Mouse (Mus musculus) frontal cortex, adult (tissue): ENCODE data around the gene Trpm8.
A peak's percentile ranks its signal among the peaks of the same experiment; 100 is the strongest.

Source experiments
- ATAC-seq: cut with Nextera tagmentation; 2 replicates; pipeline ENCODE4 v1.9.2; 2017; ENCODE audit warnings: mild to moderate bottlenecking, moderate library complexity, mixed read lengths; ENCODE audit not compliant: low TSS enrichment

Gene Trpm8

DNA sequence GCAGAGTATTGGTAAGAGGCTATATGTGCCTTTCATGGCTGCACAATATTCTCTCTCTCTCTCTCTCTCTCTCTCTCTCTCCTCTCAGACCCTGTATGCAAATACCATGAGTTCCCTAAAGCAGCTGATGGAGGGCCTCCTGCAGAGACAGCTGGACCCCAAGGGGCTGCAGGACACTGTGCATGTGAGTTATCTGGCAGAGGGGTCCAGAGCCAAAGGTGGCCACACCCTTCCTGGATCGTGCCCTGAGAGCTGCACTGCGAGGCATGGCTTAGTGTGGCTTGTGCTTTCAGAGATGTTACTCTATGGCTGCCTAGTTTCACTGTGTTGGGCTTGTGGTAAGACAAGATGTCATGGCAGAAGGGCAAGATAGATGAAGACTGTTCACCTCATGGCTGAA, 29.8 kb upstream of the Trpm8 start:
- ATAC-seq, result no peak

DNA sequence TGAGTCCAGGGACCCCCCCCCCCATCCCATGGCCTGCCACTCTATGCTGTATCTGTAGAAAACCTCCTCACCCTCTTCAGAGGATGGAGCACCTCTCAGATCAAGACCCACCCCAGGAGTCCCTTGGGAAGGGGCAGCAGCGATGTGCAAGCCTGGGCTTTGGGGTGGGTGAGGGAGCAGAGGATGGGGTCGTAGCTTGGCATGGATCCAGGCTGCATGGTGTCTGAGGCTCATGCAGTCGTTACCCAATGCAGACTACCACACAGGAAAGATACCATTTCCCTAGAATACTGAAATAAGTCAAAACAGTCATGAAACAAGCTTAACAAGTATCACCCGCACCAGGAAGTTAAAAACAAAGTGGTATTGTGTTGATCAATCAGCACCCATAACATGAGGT, 28.8 kb upstream of the Trpm8 start:
- no peak for ATAC-seq

DNA sequence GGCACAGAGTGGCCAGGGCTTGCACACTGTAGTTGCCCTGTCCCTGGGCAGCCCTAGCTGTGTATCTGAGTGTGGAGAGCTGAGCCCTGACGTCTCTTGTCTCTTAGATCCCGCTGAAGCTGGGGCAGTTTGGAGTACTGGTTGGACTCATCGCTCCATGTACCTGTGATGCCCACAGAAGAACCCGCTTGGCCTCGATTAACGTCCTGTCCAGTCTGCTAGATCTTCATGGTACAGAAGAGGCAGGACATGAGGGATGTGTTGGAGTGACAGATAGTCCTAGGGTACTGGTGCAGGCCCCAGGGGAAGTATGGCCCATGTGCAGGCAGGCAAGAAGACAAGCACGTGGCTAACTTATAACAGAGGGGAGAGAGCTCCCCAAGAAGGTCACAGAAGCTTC, 27.9 kb upstream of the Trpm8 start:
- no peak for ATAC-seq

DNA sequence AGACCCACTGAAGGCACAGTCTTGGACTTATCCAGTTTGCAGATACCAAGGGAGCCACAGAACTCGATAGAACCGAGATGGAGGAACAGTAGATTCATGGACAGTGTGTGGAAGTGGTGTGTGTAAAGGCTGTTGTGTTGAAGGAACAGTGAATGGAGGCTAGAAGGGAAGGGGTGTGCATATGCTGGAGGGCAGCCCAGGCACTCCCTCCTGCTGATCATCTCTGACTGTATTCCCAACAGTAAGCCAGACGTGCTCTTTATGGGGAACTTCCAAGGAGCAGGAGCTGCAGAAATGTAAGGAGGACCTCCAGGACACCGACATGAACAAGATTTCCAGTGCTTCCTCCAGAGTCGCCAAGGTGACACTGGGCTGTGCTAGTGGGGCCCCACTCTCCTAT, 27.4 kb upstream of the Trpm8 start:
- no peak for ATAC-seq

DNA sequence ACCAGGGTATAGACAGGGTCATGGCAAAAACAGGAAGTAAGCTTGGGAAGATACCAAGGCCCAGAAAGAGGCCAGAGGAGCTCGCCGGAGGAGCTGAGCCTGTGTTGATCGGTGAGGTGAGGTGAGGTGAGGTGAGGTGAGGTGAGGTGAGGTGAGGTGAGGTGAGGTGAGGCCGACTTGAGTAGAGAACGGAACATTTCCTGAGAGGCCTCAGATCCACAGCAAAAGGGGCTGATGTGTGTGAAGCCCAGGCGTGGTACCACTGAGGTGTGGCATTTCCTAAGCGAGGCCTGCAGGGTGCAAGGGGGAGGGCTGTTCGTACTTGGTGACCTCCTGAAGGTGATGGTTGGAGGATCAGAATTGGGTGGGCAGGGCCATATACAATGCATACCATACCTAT, 24.4 kb upstream of the Trpm8 start:
- ATAC-seq, result no peak

DNA sequence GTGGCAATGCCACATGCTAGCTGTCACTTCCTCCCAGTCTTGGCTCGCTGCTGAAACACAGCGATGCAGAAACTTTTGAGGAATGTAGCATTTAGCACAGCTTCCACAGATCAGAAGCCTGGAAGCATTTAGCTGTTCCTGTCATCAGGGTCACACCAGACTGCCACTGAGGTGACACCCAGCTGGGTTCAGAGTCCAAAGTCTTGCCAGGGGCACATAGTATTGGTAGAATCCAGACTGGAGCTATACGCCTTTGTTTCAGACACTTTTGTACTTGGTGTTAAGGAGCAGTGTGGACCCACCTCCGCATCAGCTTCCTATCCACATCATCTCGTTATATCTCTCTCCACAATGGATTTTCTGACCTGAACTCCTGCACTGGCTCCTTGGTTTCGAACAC, 23.9 kb upstream of the Trpm8 start:
- ATAC-seq, result no peak

DNA sequence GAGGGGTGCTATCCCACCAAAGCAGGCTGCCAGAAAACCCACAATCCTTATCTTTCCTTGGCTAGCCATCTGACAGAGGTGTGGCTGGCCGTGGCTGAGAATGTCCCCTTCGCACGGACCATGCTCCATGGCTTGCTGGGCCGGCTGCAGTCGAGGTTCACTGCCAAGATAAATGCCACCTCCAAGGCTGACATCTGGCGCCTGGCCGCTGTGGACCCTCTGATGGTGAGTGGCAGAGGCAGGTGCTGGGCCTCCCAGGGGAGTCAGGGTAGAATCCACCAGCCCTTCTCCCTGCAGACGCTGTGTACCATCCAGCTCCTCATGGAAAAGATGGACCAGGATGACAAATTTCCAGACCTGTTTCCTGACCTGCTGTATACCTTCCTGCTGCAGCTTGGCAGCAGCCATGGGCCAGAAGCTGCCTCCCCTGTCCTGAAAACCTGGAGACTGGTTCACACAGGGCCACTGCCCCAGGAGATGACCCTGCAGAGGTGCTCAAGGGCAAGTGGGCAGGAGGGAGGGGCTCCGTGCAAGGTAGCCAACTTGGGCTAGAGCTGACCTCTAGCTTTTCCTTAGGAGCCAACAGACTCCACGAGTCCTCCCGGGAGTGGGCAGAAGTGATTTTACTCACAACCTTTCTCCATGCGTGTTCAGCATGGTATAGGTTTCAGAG, 22.5 kb upstream of the Trpm8 start:
- no peak for ATAC-seq

DNA sequence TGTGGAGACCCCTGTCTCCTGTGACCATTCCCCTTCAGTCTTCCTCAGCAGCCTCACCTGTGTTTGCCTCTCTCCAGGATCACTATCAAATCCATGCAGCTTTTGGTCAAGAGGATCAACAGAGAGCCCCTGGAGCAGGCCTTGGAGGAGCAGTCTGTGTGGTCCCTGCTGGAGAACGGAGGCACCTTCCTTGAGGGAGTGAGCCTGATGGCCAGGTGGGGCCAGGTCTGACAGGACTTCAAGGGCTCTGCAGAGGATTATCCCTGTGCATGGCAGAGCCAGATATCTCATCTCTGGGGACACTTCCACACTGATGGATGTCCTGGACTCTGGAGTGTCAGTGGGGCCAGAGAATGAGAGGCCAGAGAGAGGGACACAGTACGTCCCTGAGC, 22.0 kb upstream of the Trpm8 start:
- ATAC-seq, result no peak

DNA sequence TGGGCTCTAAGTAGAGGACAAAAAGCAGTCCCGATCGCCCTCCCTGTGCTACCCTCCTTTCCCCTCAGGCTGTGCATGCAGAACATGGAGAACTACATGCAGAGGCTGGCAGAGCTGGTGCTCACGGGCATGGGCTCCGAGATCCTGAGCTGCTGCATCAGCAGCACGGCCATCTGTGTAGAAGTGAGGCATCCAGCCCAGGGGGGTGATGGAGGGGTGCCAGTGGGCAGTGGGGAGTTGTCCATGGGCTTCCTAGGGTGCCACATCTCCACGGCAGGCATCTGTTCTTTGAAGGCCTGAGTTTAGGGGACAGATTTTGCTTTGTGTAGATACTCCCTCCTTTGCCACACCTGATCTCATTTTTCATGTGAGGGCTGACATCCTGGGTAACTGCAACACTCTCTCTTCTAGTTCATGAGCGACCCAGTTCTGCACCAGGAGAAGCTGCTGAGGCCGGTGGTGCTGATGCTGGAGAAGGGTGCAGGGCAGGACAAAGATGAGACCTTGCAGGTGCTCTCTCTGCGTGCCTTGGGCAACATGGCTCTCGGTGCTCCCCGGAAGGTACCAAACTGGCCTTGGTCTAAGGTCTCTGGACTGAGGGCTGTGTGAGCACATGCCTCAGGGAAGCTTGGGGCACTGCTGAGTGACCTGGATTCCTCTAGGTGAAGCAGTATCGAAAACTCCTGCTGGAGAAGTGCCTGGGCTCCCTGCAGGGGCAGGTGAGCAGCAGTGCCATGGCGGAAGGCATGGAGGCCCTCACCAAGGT, 21.3 kb upstream of the Trpm8 start:
- no peak; the same call in 1 of the 2 replicates for ATAC-seq

DNA sequence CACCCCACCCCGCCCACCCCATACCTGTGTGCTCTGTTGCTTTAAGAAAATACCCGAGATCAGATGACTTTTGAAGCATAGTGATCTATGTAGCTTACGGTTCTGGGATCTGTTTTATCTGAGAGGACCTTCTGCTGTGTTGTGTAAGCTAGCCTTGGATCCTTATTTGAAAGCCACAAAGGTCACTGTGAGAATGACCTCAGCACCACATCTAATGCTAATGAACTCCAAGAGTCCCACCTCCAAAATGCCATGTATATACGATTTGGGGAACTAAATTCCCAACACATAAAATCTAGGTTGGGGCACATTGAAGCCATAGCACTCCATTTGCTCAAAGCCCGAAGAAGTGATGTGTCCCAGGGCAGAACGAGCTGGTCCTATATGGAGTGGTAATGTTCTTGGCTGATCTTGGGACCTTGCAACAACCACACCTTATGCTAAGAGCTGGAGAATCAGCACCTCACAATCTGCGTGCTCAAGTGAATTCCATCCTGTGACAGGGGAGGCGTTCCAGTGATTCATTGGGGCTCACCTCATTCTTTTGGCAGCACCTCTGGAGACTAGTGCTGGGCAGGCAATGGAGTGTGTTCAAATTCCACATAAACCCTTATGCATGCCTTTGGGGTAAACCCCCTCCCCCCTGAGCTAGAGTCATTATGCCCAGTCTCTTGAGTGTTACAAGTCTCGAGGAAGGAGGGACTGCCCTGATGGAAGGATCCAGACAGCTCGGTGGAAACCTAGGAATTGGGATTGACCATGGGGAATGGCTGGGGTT, 20.4 kb upstream of the Trpm8 start:
- no peak for ATAC-seq

DNA sequence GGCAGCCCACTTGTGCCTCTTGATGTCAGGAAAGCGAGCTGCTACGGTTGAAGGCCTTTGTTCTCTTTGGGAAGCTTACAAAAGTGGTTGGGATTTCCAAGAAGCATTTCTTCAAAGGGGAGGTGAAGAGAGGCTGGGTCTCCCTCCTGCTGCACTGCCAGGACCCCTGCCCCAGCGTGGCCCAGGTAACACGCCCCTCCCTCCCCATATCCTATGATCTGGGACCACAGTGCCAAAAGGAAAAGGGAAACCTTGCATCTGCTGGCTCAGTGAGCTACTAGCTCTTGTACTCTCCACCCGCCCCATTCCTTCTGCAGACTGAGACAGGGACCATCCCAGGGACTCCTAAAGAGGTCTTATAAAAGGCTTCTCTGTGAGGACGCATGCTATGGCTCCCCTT, 19.8 kb upstream of the Trpm8 start:
- ATAC-seq, result no peak

DNA sequence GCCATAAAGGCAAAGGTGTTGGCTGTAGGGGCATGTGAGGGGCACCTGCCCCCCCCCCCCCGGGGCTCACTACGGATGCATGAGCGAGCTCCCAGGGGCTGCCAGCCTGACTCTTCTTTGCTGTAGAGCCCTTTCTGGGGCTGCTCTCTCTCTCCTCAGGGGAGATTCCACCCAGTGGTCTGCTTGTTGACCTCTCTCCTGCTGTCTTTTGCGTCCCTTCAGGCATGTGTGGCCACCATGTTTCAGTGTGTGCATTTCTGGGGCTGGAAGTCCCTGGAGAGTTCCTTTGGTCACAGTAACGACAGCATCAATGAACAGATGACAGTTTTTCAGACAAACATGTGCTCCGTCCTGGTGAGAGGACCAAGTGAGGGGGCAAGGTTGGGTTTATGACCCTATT, 19.1 kb upstream of the Trpm8 start:
- no peak for ATAC-seq

DNA sequence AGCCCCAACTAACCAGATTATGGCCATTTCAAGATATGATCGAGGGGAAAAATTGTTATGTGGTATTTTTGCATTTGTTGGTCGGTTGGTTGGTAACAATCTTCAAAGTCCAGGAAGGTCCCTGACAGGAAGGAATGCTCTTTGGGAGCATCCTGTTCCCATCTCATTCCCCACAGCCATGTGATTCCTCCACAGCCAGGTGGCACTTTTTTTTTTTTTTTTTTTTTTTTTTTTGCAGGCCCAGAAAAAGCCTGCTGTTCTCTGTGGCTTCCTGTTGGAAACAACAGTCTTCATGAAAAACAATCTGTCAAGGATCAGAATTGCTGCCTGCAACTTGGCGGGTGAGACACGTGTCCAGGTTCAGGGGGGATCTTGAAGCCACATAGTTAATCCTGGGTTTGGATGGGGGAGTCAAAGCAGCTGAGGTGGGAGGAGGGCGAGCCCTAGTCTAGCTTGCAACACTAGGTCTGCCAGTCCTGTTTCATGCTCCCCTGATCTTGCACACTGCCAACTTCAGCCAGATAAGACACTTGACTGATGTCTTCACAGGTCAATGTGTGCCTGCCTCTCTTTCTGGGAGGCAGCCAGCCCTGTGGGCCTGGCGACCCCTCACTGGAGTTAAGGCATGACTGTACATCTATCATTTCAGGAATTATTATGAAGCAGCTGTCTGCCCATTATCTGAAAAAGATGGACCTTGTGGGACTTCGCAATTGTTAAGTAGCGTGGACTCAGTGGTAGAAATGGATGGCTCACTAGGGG, 18.4 kb upstream of the Trpm8 start:
- ATAC-seq, result peak; percentile 18; the same call in 1 of the 2 replicates

DNA sequence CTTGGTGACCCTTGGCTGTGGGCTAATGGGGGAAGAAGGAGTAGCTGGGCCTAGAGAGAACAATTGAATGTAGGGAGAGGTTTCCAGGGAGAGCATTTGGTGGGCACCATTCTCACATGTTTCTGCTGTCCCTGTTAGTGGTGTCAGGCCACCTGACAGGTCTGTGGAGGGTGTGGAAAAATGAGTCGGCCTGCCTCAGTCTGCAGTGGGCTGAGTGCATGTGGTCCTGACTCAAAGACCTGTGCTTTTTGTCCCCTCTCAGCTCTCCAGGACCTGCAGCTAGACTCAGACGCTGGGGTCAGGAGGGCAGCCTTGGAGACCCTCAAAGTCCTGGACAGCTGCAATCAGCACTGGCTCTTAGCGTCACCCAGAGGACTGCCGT, 17.8 kb upstream of the Trpm8 start:
- ATAC-seq, result no peak

DNA sequence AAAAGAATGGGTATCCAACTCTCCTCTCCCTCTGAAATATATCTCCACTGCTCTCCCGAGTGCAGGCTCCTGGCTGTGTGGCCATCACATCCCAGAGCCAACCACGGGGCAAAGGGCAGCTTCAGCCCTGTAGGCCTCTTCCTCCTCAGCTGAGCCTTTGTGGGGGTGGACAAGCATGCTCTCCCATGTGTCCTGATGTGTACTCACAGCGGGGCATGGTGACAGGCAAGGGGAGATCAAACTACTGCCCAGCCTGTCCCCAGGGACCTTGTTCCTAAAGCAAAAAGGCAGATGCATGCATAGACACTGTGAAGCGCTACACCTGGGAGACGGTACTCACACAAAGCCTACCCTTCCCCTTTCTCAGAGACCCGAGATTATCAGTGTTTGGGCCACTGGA, 17.3 kb upstream of the Trpm8 start:
- ATAC-seq, result no peak

DNA sequence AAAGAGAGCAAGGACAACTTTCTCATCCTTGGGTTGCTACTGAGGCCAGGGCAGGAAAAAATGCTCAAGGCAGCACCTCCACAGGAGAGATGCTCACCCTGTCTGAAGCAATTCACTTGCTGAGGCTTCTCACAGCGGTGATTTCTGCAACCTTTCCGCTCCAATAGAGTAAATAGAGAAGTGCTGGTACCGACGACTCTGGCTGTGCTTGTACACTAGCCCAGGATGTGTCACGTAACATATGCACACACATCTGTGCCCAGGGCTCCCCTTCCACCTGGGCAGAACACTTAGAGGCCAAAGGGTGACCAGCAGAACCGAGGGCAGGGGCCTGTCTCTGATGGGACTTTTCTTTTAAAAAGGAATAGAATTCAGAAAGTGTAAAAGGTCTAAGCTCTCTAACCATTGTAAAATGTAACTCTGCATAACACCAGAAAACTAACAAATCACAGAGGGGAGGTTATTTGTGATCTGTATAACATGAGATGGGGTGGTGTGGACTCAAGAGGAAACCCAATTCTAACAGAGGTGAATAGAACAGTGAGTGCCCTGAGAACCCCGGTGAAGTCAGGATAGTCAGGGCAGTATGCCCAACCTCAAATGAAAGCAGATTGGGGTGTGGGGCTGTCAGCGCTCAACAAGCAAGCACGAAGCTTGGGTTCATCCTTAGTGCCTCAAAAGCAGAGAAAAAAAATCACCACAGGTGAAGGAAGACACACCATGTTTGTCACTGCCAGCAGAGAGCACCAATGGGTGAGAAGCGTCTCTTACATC, 16.7 kb upstream of the Trpm8 start:
- no peak for ATAC-seq

DNA sequence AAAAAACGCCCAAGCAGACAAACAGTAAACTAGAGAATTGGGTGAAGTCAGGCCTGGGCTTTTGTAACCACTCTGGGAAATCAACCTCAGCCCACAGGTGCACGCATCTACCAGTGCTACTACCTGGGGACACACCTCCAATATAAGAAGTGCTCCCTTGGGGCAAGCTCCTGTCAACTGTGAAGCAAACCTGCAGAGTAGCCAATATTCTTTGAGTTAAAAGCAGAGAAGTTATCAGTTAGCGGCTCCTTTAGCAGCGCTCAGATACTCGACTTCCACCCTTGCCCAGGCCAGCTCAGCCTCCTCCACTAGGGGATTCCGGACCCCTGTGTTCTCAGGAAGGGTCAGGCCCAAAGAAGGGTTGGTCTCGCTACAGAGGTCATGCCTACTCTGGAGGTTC, 15.8 kb upstream of the Trpm8 start:
- ATAC-seq, result no peak

DNA sequence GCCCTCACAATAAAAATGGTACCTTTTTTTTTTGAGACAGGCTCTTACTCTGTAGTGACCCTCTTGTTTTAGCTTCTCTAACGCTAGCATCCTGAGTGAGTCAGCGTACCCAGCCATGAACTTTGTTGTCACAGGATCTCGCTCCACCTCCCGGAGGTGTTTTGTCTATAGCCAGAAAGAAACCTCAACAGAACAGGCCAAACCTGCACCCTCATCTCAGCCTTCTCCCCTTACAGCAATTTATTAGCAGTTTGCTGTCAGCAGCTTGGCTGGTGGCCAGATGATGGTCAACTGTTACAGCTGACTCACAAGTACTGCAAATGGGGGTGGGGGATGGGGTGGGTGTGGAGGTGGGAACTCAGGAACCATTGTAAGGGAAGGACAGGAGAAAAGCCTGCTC, 15.2 kb upstream of the Trpm8 start:
- ATAC-seq, result no peak

DNA sequence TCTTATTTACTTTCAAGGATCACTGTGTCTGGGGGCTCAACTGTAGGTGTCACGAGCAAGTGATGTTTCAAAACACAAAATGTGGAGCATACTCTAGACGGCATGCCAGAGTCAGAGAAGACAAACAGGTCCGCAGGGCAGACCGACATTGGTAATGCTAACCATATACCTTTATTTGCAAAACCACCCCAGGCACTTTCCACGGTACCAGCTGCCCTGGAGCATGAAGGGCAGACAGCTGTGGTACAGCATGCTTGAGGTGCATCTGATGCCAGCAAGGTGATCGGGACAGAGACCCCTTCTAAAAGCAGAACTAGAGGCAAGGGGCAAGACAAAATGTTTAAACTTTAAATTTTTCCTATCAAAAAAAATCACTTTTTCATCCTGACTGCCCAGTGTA, 14.5 kb upstream of the Trpm8 start:
- ATAC-seq, result no peak

DNA sequence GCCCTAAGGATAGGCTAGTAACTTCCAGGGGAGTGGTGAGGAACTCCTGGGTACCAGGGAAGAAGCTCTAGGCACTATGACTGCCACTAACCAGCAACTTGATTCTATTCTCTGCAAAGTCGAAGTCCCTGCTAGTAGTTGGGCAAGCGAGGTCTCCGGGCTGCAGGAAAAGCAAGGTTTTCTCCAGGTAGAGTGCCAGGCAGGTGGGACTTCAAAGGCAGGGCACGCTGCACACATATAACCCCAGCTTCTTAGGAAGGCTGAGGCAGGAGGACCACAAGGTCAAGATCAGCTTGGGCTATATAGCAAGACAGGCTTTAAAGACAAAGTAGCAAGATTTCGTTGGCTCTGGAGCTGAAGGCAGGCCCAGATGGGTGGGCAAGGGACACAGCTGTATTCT, 13.7 kb upstream of the Trpm8 start:
- ATAC-seq, result no peak

DNA sequence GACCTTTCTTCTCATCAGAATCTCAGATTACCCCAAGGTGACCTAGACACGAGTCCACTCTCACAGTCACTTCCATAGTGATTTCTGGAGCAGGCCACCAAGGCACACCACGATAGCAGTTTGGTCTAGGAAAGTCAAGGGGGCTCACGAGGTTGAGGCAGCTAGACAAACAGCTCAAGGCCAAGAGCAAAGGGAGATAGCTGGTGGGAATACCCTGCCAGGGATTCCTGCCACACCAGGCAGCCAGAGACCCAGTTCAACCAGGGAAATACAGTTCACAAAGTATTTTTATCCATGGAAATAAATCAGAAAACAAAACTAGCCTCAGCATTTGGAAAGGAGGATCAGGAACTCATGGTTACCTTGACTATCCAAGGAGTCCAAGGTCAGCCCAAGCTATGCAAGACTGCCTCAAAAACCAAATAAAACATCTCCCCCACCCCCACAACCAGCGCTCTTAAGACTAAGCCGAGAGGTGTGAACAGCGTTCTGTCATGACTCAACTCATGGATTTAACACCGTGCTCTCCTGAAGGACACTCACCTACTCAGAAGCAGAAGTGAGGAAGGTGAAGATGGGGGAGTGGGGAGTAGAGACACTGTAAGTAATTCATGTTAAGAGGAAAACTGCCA, 13.1 kb upstream of the Trpm8 start:
- ATAC-seq, result no peak
